Mouse (Mus musculus) neural tube, embryonic 14.5 days (tissue): ENCODE results near the gene Pigv. TPM values are rescaled to one million over a fixed set of nuclear protein-coding genes. Genes with fewer than 3 reads are reported as not detected.

Experiments
- ATAC-seq: fragments of 200-750 bp; cut with Nextera tagmentation; 2 replicates; pipeline ENCODE4 v1.8.0; 2017; ENCODE audit warnings: low read depth, mild to moderate bottlenecking, moderate TSS enrichment, moderate library complexity
- H3K27ac ChIP-seq: fragments of 300-500 bp; sonication (generic); 2 replicates; pipeline ENCODE4 v1.5.1; 2014; ENCODE audit warnings: low read depth, mild to moderate bottlenecking, control low read depth, low read length, moderate library complexity, mixed read lengths
- H3K27me3 ChIP-seq: fragments of 300-500 bp; sonication (generic); 2 replicates; pipeline ENCODE4 v1.6.1; 2014; ENCODE audit warnings: low read length; ENCODE audit not compliant: control insufficient read depth, insufficient read depth
- H3K36me3 ChIP-seq: fragments of 300-500 bp; sonication (generic); 2 replicates; pipeline ENCODE4 v1.6.1; 2014; ENCODE audit warnings: low read length, mixed read lengths; ENCODE audit not compliant: control insufficient read depth, insufficient read depth
- H3K4me1 ChIP-seq: fragments of 300-500 bp; sonication (generic); 2 replicates; pipeline ENCODE4 v1.6.1; 2014; ENCODE audit warnings: low read length; ENCODE audit not compliant: control insufficient read depth, insufficient read depth
- H3K4me2 ChIP-seq: fragments of 300-500 bp; sonication (generic); 2 replicates; pipeline ENCODE4 v1.6.1; 2014; ENCODE audit warnings: mild to moderate bottlenecking, low read depth, low read length, control low read depth
- H3K4me3 ChIP-seq: fragments of 300-500 bp; sonication (generic); 2 replicates; pipeline ENCODE4 v1.5.1; 2014; ENCODE audit warnings: low read depth, low read length, control low read depth, mixed read lengths
- H3K9ac ChIP-seq: fragments of 300-500 bp; sonication (generic); replicated peaks from 2 replicates; pipeline ENCODE4 v1.6.1; 2014; ENCODE audit warnings: low read depth, mild to moderate bottlenecking, control low read depth, low read length, mixed read lengths
- H3K9me3 ChIP-seq: fragments of 300-500 bp; sonication (generic); 2 replicates; pipeline ENCODE4 v1.6.1; 2016; ENCODE audit warnings: low read length; ENCODE audit not compliant: control insufficient read depth
- WGBS: fragments of 180-500 bp; shearing (Covaris S2); extraction: QIAGEN DNeasy Blood & Tissue Kit; methylation state at CpG from one replicate; pipeline ENCODE4 v1.1.7; 2014; 5-methylcytosine and 5-hydroxymethylcytosine counted together
- polyA plus RNA-seq: library from polyadenylated mRNA; unstranded; fragments of >200 nt; fragmentation: Nextera tagmentation; extraction: Ambion mirVana; gene quantifications from 2 replicates; pipeline ENCODE4 v1.2.1, GENCODE M21; 2014

The Pigv gene
- polyA plus RNA-seq, 1 experiment from 2014 or later: 10.9 TPM

GRCm38 (mm10) chr4:133676189-133676588 is 3.7 kb upstream of the Pigv start:
- ATAC-seq: no peak
- Histone ChIP-seq H3K4me1 (peaks cover 13% of the 10 kb centered on the region; the same call in 1 of the 2 replicates), H3K9ac (no peak overlapping the region), H3K4me3 (no peak overlapping the region), H3K36me3 (peaks cover 16% of the 10 kb centered on the region; the same call in 1 of the 2 replicates), H3K9me3 (no peaks in the 10 kb centered on the region), H3K27me3 (no peaks in the 10 kb centered on the region), H3K4me2 (no peak overlapping the region), H3K27ac (peak overlapping the region; percentile 4; the same call in 1 of the 2 replicates)
- 18% methylated on average over 3 of the region's 3 CpGs for WGBS

DNA sequence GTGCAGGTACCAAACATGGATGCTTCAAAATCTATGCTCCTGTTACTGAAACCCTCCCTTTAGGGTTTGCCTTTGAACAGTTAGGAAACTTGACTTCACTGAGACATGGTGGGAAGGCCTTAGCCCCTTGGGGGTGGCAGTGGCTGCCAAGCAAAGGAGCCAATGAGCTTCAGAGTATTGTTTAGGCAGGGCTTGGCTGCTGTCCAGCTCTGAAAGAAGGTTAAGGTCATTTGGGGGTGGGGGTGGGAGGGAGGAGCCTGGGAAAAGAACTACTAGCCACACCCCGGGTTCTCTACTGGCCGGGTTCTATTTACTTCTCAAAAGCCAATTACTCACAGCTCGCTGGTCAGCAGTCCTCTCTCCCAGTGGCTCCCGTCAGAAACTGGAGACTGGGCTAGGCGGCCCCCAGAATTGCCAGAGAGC is 3.2 kb upstream of the Pigv start:
- WGBS: 2% methylated on average over 5 of the region's 5 CpGs
- H3K27ac ChIP-seq: peak overlapping the region; percentile 60
- no peak overlapping the region for H3K4me2 ChIP-seq
- H3K9ac ChIP-seq: no peak overlapping the region
- peak; percentile 32 for ATAC-seq
- no peaks in the 10 kb centered on the region for H3K27me3 ChIP-seq
- H3K4me3 ChIP-seq: no peak overlapping the region
- peaks cover 17% of the 10 kb centered on the region for H3K4me1 ChIP-seq
- H3K36me3 ChIP-seq: peaks cover 11% of the 10 kb centered on the region; the same call in 1 of the 2 replicates
- H3K9me3 ChIP-seq: no peaks in the 10 kb centered on the region

DNA sequence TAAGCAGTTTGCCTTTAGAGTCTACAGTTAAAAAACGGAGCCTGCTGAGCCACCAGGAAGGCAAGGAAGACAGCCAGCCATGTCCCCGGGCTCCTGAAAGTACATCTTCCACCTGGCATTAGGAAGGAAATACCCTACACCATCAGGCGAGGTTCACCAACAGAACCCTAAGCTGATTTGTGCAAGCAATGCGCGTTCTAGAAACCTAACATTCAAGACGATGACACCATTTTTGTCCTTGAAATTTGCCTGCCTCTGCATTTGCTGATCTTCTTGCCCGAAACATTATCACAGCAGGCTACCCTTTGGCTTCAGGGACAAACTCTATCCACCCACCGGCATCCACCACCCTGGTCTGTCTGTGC is 1.9 kb upstream of the Pigv start:
- Histone ChIP-seq H3K4me2 (peak overlapping the region; percentile 64; the same call in 1 of the 2 replicates), H3K4me1 (peaks cover 19% of the 10 kb centered on the region), H3K4me3 (no peak overlapping the region), H3K9ac (no peak overlapping the region), H3K27me3 (no peaks in the 10 kb centered on the region), H3K27ac (peak overlapping the region; percentile 92; the same call in 1 of the 2 replicates), H3K36me3 (no peaks in the 10 kb centered on the region), H3K9me3 (no peaks in the 10 kb centered on the region)
- no peak for ATAC-seq
- 75% methylated on average over 8 of the region's 8 CpGs for WGBS

GRCm38 (mm10) chr4:133673666-133674330 is 1.4 kb upstream of the Pigv start:
- Histone ChIP-seq H3K27ac (peak overlapping the region; percentile 92), H3K9me3 (no peaks in the 10 kb centered on the region), H3K4me1 (peaks cover 19% of the 10 kb centered on the region), H3K9ac (no peak overlapping the region), H3K27me3 (no peaks in the 10 kb centered on the region), H3K4me2 (peak overlapping the region; percentile 64), H3K36me3 (no peaks in the 10 kb centered on the region), H3K4me3 (no peak overlapping the region)
- WGBS: 36% methylated on average over 10 of the region's 10 CpGs
- ATAC-seq: no peak

DNA sequence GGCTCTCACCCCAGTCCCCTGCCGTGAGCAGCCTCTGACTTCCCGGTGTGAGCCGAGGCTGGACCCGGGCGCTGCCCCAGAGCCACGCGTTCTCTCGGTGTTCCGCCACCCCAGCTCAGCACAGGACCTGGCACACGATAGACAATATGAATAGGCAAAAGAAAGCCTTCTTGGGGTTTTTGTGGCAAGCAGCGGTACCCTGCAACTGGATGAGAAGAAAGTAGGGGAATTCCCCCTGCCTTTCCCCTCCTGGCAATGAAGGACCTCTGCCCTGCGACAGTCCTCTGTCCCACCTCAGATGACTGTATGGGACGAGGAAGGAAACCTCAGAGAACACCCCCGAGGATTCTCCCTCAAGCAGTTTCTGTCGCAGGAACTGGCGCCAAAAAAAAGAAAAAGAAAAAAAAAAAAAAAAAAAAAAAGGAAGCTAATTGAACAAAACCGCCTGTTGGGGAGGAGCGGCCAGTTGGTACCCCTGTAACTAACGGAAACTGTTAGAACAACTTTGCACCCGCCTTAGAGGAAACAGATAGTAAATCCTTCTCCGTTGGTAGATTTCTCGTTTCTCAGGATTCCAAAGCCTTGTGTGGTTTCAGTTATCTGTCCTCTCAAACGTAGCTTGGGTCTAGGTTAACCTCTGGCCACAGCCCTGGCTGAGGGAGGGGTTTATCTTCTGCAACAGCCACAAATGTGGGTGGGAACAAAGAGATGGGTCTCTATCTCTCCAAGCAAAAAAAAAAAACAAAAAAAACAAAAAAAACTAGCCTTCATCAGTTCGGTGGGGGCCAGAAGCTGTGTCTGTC is 599 bp upstream of the Pigv start:
- H3K4me2 ChIP-seq: peak overlapping the region; percentile 64
- no peaks in the 10 kb centered on the region for H3K27me3 ChIP-seq
- peak overlapping the region; percentile 67 for H3K4me3 ChIP-seq
- H3K9ac ChIP-seq: peak overlapping the region; percentile 65
- peak overlapping the region; percentile 92 for H3K27ac ChIP-seq
- 3% methylated on average over 24 of the region's 24 CpGs for WGBS
- peaks cover 19% of the 10 kb centered on the region for H3K4me1 ChIP-seq
- ATAC-seq: no peak
- no peaks in the 10 kb centered on the region for H3K36me3 ChIP-seq
- H3K9me3 ChIP-seq: no peaks in the 10 kb centered on the region

GRCm38 (mm10) chr4:133671184-133671880 is 1.1 kb downstream of the Pigv start:
- Histone ChIP-seq H3K4me3 (peak overlapping the region; percentile 67), H3K9ac (0 out of 2 replicates have a peak overlapping the region, but pooled peaks have one; percentile 65), H3K4me1 (peaks cover 19% of the 10 kb centered on the region), H3K9me3 (no peaks in the 10 kb centered on the region), H3K36me3 (no peaks in the 10 kb centered on the region), H3K27ac (peak overlapping the region; percentile 92), H3K4me2 (peak overlapping the region; percentile 64), H3K27me3 (no peaks in the 10 kb centered on the region)
- no peak for ATAC-seq
- WGBS: 2% methylated on average over 13 of the region's 13 CpGs

DNA sequence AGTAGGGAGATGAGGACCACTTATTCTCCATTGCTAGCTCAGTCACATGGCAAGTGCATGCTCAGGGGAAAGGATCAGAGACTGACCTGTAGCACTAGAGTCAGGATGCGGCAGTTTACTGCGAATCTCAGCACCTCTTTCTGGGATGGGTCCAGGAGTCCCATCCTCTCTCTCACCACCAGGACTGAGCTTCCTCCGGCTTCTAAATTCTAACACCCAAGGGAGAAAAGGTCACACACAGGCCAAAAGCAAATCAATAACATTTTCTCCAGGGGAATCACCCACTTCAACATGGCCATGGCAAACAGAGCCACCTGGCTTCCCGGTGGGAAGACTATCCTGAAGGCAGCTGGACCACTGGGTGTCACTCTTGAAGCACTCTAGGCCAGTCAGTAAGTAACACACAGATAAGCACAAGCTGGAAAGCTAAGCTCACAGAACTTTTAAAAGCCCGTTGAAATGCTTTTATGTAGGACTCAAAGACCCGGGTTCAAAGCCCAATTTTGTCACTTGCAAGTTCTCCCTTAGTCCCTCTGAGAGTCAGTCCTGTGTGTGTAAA is 2.7 kb downstream of the Pigv start:
- no peaks in the 10 kb centered on the region for H3K9me3 ChIP-seq
- no peak overlapping the region for H3K4me3 ChIP-seq
- H3K4me1 ChIP-seq: peaks cover 14% of the 10 kb centered on the region
- no peak overlapping the region for H3K27ac ChIP-seq
- no peak overlapping the region for H3K4me2 ChIP-seq
- no peaks in the 10 kb centered on the region for H3K36me3 ChIP-seq
- no peak for ATAC-seq
- no peak overlapping the region for H3K9ac ChIP-seq
- H3K27me3 ChIP-seq: no peaks in the 10 kb centered on the region
- WGBS: 68% methylated on average over 6 of the region's 6 CpGs

DNA sequence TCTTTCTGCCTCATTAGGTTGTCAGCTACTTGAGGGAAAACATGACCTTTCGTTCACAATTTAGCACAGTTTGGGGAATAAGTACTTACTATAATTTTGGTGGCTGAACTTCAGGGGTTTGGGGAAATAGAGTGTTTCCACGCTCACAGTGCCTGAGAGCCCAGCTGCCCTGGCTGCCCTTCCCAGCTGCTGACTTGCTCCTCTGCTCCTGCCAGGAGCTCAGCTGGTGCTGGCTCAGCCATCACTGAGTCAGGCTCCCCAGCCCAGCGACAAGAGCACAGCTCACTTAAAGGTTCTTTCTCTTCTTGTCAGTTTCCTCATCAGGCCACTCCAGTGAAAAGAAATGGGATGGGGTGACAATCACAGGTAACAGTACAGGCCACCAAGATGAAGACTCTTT is 3.9 kb downstream of the Pigv start:
- no peak overlapping the region for H3K9ac ChIP-seq
- no peak for ATAC-seq
- peaks cover 9% of the 10 kb centered on the region for H3K4me1 ChIP-seq
- H3K4me2 ChIP-seq: no peak overlapping the region
- H3K4me3 ChIP-seq: no peak overlapping the region
- WGBS: 65% methylated on average over 3 of the region's 3 CpGs
- no peaks in the 10 kb centered on the region for H3K9me3 ChIP-seq
- H3K36me3 ChIP-seq: 0 out of 2 replicates have a peak, but pooled peaks cover 4% of the 10 kb centered on the region
- no peak overlapping the region for H3K27ac ChIP-seq
- H3K27me3 ChIP-seq: no peaks in the 10 kb centered on the region
